Mouse (Mus musculus) midbrain, embryonic 16.5 days (tissue): ENCODE results near the gene Nudt12. TPM values are rescaled to one million over a fixed set of nuclear protein-coding genes. Genes with fewer than 3 reads are reported as not detected.

Experiments
- ATAC-seq: fragments of 200-750 bp; cut with Nextera tagmentation; 2 replicates; pipeline ENCODE4 v1.8.0; 2017; ENCODE audit warnings: moderate TSS enrichment
- H3K27ac ChIP-seq: fragments of 300-500 bp; sonication (generic); 2 replicates; pipeline ENCODE4 v1.5.1; 2014; ENCODE audit warnings: mild to moderate bottlenecking, low read length, mixed read lengths
- H3K27me3 ChIP-seq: fragments of 300-500 bp; sonication (generic); 2 replicates; pipeline ENCODE4 v1.6.1; 2014; ENCODE audit warnings: low read depth, low read length, mixed read lengths; ENCODE audit not compliant: control insufficient read depth, insufficient read depth
- H3K36me3 ChIP-seq: fragments of 300-500 bp; sonication (generic); 2 replicates; pipeline ENCODE4 v1.6.1; 2014; ENCODE audit warnings: mild to moderate bottlenecking, low read length, moderate library complexity, mixed read lengths; ENCODE audit not compliant: control insufficient read depth, insufficient read depth
- H3K4me1 ChIP-seq: fragments of 300-500 bp; sonication (generic); 2 replicates; pipeline ENCODE4 v1.6.1; 2014; ENCODE audit warnings: mild to moderate bottlenecking, low read length, mixed read lengths; ENCODE audit not compliant: control insufficient read depth, insufficient read depth
- H3K4me2 ChIP-seq: fragments of 300-500 bp; sonication (generic); 2 replicates; pipeline ENCODE4 v1.6.1; 2014; ENCODE audit warnings: mild to moderate bottlenecking, low read length, mixed read lengths
- H3K4me3 ChIP-seq: fragments of 300-500 bp; sonication (generic); 2 replicates; pipeline ENCODE4 v1.5.1; 2014; ENCODE audit warnings: low read depth, mild to moderate bottlenecking, low read length, moderate library complexity, mixed read lengths
- H3K9ac ChIP-seq: fragments of 300-500 bp; sonication (generic); 2 replicates; pipeline ENCODE4 v1.6.1; 2014; ENCODE audit warnings: low read depth, low read length, mixed read lengths
- H3K9me3 ChIP-seq: fragments of 300-500 bp; sonication (generic); replicated peaks from 2 replicates; pipeline ENCODE4 v1.6.1; 2014; ENCODE audit warnings: mild to moderate bottlenecking, low read length, mixed read lengths; ENCODE audit not compliant: control insufficient read depth, poor library complexity, severe bottlenecking
- WGBS: fragments of 180-500 bp; shearing (Covaris S2); extraction: QIAGEN DNeasy Blood & Tissue Kit; methylation state at CpG from one replicate; pipeline ENCODE4 v1.1.7; 2014; 5-methylcytosine and 5-hydroxymethylcytosine counted together
- polyA plus RNA-seq: library from polyadenylated mRNA; unstranded; fragments of >200 nt; fragmentation: Nextera tagmentation; extraction: Ambion mirVana; gene quantifications from 2 replicates; pipeline ENCODE4 v1.2.1, GENCODE M21; 2015

Gene Nudt12
- polyA plus RNA-seq, 1 experiment from 2014 or later, result 6.6 TPM

DNA sequence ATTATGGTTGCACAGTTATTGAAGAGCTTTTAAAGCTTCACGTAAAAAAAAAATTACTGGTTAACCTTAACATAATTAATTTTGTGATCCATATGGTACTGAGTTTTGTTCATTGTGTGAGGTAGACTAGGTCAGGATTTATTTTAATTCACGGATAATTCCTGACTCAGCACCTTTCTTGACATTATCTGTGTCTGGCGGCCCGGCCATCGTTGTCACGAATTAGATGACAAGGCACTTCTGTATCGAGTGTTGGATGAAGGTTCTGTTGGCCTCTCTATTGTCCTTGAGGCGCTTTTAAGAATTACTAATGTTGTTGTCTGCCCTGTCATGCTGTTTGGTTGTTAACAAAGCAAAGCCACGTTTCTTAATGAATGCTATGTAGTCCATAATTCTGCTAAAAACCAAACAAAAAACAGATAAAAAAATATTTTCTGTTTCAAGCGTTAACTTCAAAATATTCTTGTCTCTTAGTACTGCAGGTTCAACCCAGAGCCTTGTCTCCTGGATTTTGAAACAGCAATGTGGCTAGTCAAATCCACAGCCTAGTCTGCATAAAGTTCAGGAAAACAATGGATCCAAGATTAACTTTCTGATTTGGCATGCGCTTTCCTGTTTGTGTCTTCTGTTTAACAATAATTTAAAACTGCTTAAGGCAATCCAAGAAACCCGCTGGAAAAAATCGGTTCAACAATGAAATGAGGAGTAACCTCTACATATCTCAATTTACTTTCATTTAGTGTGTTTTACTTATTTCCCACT, 1.4 kb downstream of the Nudt12 start:
- H3K36me3 ChIP-seq, result no peaks in the 10 kb centered on the region
- no peak overlapping the region for H3K4me2 ChIP-seq
- no peak overlapping the region for H3K27ac ChIP-seq
- H3K4me3 ChIP-seq, result no peak overlapping the region
- H3K27me3 ChIP-seq, result no peaks in the 10 kb centered on the region
- no peaks in the 10 kb centered on the region for H3K4me1 ChIP-seq
- H3K9ac ChIP-seq, result no peak overlapping the region
- ATAC-seq, result no peak
- no peaks in the 10 kb centered on the region for H3K9me3 ChIP-seq
- WGBS, result 67% methylated on average over 13 of the region's 13 CpGs

DNA sequence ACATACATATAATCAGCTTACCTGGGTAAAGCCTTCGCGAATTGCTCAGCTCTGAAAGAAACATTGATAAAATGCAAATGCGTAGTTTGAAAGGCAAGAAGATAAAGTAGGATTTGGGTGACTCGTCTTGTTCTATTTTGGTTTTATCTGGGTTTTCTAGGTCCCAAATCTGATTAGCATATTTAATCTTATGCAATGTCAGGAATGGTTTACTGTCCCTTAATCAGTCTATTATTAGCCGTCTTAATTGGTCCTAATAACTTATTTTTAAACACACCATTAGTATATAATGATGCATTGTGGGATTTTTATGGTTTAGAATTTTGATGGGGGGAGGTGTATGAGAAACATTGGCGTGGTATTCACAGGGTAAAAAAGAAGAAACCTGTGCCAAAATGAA, 21.9 kb downstream of the Nudt12 start, which contains the start of gene Pdzph1:
Gene Pdzph1, minus strand, starts transcription at position 101 of the 400 bp plus-strand sequence.
- H3K27ac ChIP-seq, result no peak within 1 kb of the TSS
- no peak for ATAC-seq
- H3K4me2 ChIP-seq, result no peak within 1 kb of the TSS
- no peaks in the 10 kb centered on the region for H3K27me3 ChIP-seq
- no peak within 1 kb of the TSS for H3K4me3 ChIP-seq
- H3K9me3 ChIP-seq, result no peaks in the 10 kb centered on the region
- no peaks in the 10 kb centered on the region for H3K36me3 ChIP-seq
- no peaks in the 10 kb centered on the region for H3K4me1 ChIP-seq
- no peak within 1 kb of the TSS for H3K9ac ChIP-seq
- 70% methylated on average over 6 of the region's 6 CpGs for WGBS

DNA sequence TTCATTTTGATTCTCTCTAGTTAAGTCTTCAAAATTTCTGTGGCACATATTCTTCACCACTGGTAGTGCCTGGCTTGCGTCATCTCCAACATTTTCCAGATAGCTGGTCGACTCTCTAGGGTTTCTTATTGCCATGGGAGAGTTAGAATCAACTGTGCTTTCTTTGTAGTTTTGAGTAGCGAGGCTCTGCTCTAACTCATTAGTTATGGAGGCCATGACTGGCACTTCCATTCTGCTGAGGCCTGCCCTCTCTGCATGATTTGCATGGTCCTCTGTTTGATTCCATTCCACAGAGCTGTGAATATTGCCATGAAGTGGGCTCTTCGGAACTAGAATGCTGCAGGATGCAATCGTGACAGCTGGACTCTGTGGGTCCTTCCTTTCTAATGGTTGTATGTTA, 39.9 kb downstream of the Nudt12 start:
- ATAC-seq, result no peak

DNA sequence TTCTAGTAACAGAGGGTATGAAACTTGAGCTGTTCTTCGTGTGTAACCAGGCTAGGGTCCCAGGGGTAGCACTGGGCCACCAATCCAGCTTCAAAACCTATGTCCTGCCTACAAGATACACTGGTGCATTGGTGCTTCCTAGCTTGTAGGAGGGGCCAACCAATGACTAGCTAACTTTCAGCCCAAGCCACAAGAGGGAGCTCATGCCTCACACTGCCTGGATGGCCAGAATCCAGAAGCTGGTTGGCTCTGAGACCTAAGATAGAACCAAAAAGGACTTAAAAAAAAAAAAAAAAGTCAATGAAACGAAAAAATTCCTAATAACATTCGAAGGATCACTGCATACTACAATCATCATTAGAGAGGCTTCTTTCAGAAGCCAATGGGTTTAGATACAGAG, 53.3 kb downstream of the Nudt12 start:
- ATAC-seq, result no peak
- 35% methylated on average over 3 of the region's 3 CpGs for WGBS
- no peaks in the 10 kb centered on the region for H3K4me1 ChIP-seq
- H3K36me3 ChIP-seq, result no peaks in the 10 kb centered on the region
- no peak overlapping the region for H3K9ac ChIP-seq
- no peaks in the 10 kb centered on the region for H3K27me3 ChIP-seq
- H3K9me3 ChIP-seq, result no peaks in the 10 kb centered on the region
- no peak overlapping the region for H3K4me2 ChIP-seq
- no peak overlapping the region for H3K4me3 ChIP-seq
- H3K27ac ChIP-seq, result no peak overlapping the region

More for the DNA sequence above, 39.9 kb downstream of the Nudt12 start:
- Histone ChIP-seq H3K9me3 (no peaks in the 10 kb centered on the region), H3K27me3 (no peaks in the 10 kb centered on the region), H3K4me3 (no peak overlapping the region), H3K36me3 (no peaks in the 10 kb centered on the region), H3K9ac (no peak overlapping the region), H3K27ac (no peak overlapping the region), H3K4me2 (no peak overlapping the region), H3K4me1 (no peaks in the 10 kb centered on the region)
- 43% methylated on average over 5 of the region's 5 CpGs for WGBS

DNA sequence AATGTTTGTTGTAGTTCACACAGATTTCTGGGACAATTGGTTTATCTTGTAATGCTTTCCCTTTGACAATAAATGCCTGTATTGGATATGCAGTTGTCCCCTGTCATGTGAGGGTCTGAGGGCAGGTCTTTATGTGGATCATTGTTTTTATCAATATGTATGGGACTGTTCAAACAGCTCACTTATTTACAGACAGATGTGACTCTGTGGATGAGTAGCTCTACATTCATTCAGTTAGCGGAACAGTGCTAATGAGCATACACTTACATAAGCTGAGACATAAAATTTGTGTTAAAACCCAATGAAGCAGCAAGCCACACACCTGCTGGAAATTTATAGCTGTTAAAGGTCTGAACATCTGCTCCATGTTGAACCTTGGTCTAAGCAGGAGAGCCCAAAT, 56.1 kb downstream of the Nudt12 start:
- H3K27me3 ChIP-seq, result no peaks in the 10 kb centered on the region
- ATAC-seq, result no peak
- H3K4me3 ChIP-seq, result no peak overlapping the region
- H3K9me3 ChIP-seq, result no peaks in the 10 kb centered on the region
- H3K27ac ChIP-seq, result no peak overlapping the region
- no peak overlapping the region for H3K4me2 ChIP-seq
- no peak overlapping the region for H3K9ac ChIP-seq
- 84% methylated on average over 1 of the region's 1 CpGs for WGBS
- no peaks in the 10 kb centered on the region for H3K4me1 ChIP-seq
- H3K36me3 ChIP-seq, result no peaks in the 10 kb centered on the region

Other genes starting within 250 kb of the Nudt12 start
- 5.1 and 5.6 TPM in 2 replicates for gene Pdzph1, start 22.0 kb downstream of the Nudt12 start, polyA plus RNA-seq